In the genomic region with DNA sequence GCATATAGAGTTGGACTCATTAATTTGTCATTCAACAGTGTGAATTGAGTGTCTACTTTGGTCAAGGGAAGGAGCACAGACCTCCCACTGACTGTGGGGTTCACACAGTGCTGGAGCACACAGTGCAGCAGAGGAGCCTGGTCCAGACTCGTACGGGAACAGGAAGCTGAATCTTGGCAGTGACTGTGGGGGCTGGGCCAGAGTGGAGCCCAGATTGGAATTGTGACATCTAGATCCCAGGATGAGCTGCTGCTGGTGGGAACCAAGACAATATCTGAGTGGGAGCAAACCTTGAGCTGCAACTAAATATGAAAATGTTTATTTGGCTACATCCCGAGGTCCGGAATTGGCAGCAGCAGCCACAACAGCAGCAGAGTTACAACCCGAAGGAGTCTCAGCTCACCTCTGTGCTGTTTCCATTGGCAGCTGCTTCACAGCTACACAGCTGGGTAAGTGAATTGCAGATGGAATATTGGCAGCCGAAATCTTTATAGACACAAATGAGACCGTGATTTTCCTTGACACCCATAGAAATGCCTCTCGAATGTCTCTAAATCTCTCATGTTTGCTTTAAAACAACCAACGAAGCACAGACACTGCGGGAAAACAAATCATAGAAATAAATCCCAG, we compare ENCODE assay signal across 9 mouse cellular contexts.
DNase-seq lines count a peak whose midpoint lies in the region; ATAC-seq lines count a peak whose summit lies in the region.
"Had no signal": no experiment of that assay in that cellular context is flagged by ENCODE, and none has a peak within 500 bp of the region (broad histone marks: within the 10 kb centered on the region; RNA-seq: fewer than 3 reads in every experiment).

No protein-coding gene starts in this region.

- no peak for DNase-seq in kidney, postnatal 25 days
- peak; percentile 10 for DNase-seq in urinary bladder, postnatal 14 days (ENCODE audit: low spot score)
- no peak for DNase-seq in urinary bladder, postnatal 10 days (ENCODE audit: low spot score)
- peak; percentile 2 for DNase-seq in heart, postnatal 25 days (ENCODE audit: low spot score)
- DNase-seq in testis, postnatal 14 days (ENCODE audit: low spot score), result peak; percentile 20
- no peak for DNase-seq in yolk sac, embryonic 10.5 days (ENCODE audit: low spot score)
- DNase-seq in adipocyte (ENCODE audit: low spot score), result no peak

- 0 out of 2 replicates have a peak overlapping the region, but pooled peaks have one; percentile 20 for H3K4me2 ChIP-seq in kidney, embryonic 15.5 days

- no peaks in the 10 kb centered on the region for H3K27me3 ChIP-seq in kidney, embryonic 15.5 days

- H3K27ac ChIP-seq in kidney, embryonic 15.5 days, result 0 out of 2 replicates have a peak overlapping the region, but pooled peaks have one; percentile 10

- WGBS in kidney, embryonic 15.5 days, result 52% methylated on average over 10 of the region's 10 CpGs

- H3K9me3 ChIP-seq in kidney, embryonic 15.5 days (replicated peaks), result no peaks in the 10 kb centered on the region

- no peak for ATAC-seq in kidney, embryonic 15.5 days (replicated peaks; ENCODE audit: low FRiP score)
- ATAC-seq: activated CD4-positive, CD25-positive, alpha-beta regulatory T cell, adult 4 months had no signal

- intact Hi-C loops in heart, postnatal 25 days (cut with DNase I), result no loop called here

- no peak overlapping the region for H3K9ac ChIP-seq in kidney, embryonic 15.5 days

- no peaks in the 10 kb centered on the region for H3K36me3 ChIP-seq in kidney, embryonic 15.5 days

- no peaks in the 10 kb centered on the region for H3K4me1 ChIP-seq in kidney, embryonic 15.5 days

- H3K4me3 ChIP-seq in kidney, embryonic 15.5 days (replicated peaks), result no peak overlapping the region

Comparison
In these comparisons a context has a peak if more than half of its experiments do, and no peak if none do; other contexts are left out.
1. DNase-seq: peak in urinary bladder, postnatal 14 days (single experiment), heart, postnatal 25 days (single experiment) and testis, postnatal 14 days (single experiment); none in kidney, postnatal 25 days (0 of 2), urinary bladder, postnatal 10 days (single experiment), yolk sac, embryonic 10.5 days (single experiment) and adipocyte (single experiment).